Mouse (Mus musculus) intestine, embryonic 14.5 days (tissue): ENCODE results near the gene Ncf1. TPM values are rescaled to one million over a fixed set of nuclear protein-coding genes. Genes with fewer than 3 reads are reported as not detected.

Source experiments
- ATAC-seq: fragments of 200-750 bp; cut with Nextera tagmentation; replicated peaks from 2 replicates; pipeline ENCODE4 v1.8.0; 2017; ENCODE audit warnings: low read depth, moderate number of reproducible peaks, moderate TSS enrichment, moderate library complexity; ENCODE audit not compliant: low FRiP score, low TSS enrichment
- DNase-seq: peaks from one replicate; pipeline ENCODE4 v3.0.0-alpha.2; 2018; ENCODE audit warnings: low spot score
- H3K27ac ChIP-seq: fragments of 300-500 bp; sonication (generic); 2 replicates; pipeline ENCODE4 v1.5.1; 2014; ENCODE audit warnings: low read depth, mild to moderate bottlenecking, control low read depth
- H3K27me3 ChIP-seq: fragments of 300-500 bp; sonication (generic); replicated peaks from 2 replicates; pipeline ENCODE4 v1.6.1; 2014; ENCODE audit warnings: low read length, control low read depth; ENCODE audit not compliant: control insufficient read depth, insufficient read depth
- H3K36me3 ChIP-seq: fragments of 300-500 bp; sonication (generic); 2 replicates; pipeline ENCODE4 v1.6.1; 2014; ENCODE audit warnings: low read length, control low read depth; ENCODE audit not compliant: control insufficient read depth, insufficient read depth
- H3K4me1 ChIP-seq: fragments of 300-500 bp; sonication (generic); replicated peaks from 2 replicates; pipeline ENCODE4 v1.6.1; 2014; ENCODE audit warnings: low read length, control low read depth, mixed read lengths; ENCODE audit not compliant: control insufficient read depth, insufficient read depth
- H3K4me2 ChIP-seq: fragments of 300-500 bp; sonication (generic); 2 replicates; pipeline ENCODE4 v1.6.1; 2014; ENCODE audit warnings: low read length
- H3K4me3 ChIP-seq: fragments of 300-500 bp; sonication (generic); 2 replicates; pipeline ENCODE4 v1.5.1; 2014; ENCODE audit warnings: low read depth, low read length, control low read depth, mixed read lengths
- H3K9ac ChIP-seq: fragments of 300-500 bp; sonication (generic); 2 replicates; pipeline ENCODE4 v1.6.1; 2014; ENCODE audit warnings: mild to moderate bottlenecking, low read length
- H3K9me3 ChIP-seq: fragments of 300-500 bp; sonication (generic); 2 replicates; pipeline ENCODE4 v1.6.1; 2016; ENCODE audit warnings: low read length, control low read depth; ENCODE audit not compliant: control insufficient read depth
- WGBS: fragments of 180-500 bp; shearing (Covaris S2); extraction: QIAGEN DNeasy Blood & Tissue Kit; methylation state at CpG from one replicate; pipeline ENCODE4 v1.1.7; 2014; 5-methylcytosine and 5-hydroxymethylcytosine counted together
- polyA plus RNA-seq: library from polyadenylated mRNA; unstranded; fragments of >200 nt; fragmentation: Nextera tagmentation; extraction: Ambion mirVana; gene quantifications from 2 replicates; pipeline ENCODE4 v1.2.1, GENCODE M21; 2014

The Ncf1 gene
- polyA plus RNA-seq, 1 experiment from 2014 or later: 4.1 TPM

- DNase-seq (no peak), ATAC-seq (no peak)
- Histone ChIP-seq H3K9me3 (no peaks in the 10 kb centered on the region), H3K27ac (no peak overlapping the region), H3K4me3 (no peak overlapping the region), H3K36me3 (peaks cover 77% of the 10 kb centered on the region), H3K9ac (no peak overlapping the region), H3K27me3 (no peaks in the 10 kb centered on the region), H3K4me2 (no peak overlapping the region), H3K4me1 (peaks cover 22% of the 10 kb centered on the region)
- WGBS: 84% methylated on average over 28 of the region's 28 CpGs
Measured at GRCm38 (mm10) chr5:134237936-134238760, 8.7 kb upstream of the Ncf1 start.

- ATAC-seq: no peak
- H3K9ac ChIP-seq: no peak overlapping the region
- no peak overlapping the region for H3K27ac ChIP-seq
- 91% methylated on average over 11 of the region's 11 CpGs for WGBS
- no peak for DNase-seq
- peaks cover 28% of the 10 kb centered on the region for H3K4me1 ChIP-seq
- no peak overlapping the region for H3K4me2 ChIP-seq
- no peaks in the 10 kb centered on the region for H3K9me3 ChIP-seq
- peaks cover 70% of the 10 kb centered on the region for H3K36me3 ChIP-seq
- H3K4me3 ChIP-seq: no peak overlapping the region
- no peaks in the 10 kb centered on the region for H3K27me3 ChIP-seq
Measured at GRCm38 (mm10) chr5:134237508-134237907, 8.1 kb upstream of the Ncf1 start.

DNA sequence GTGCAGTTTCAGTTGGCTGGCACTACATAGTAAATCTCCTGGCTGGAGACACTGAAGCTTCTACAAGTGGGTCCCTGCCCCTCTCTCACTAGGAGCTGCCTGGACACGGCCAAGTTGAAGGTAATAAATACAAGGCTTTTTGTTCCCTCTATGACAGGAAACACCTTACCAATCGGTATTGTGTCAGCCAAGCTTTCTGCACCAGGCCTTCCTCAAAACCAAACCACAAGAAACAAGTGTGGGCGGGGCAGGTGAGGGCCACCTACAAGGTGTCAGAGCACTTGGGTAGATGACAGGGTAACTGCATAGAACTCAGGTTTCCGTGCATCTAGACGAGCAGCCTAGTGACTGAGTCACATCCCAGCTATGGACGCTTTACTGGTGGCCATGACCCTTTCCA, 7.4 kb upstream of the Ncf1 start:
- H3K36me3 ChIP-seq: peaks cover 63% of the 10 kb centered on the region
- no peak for DNase-seq
- H3K4me3 ChIP-seq: no peak overlapping the region
- no peaks in the 10 kb centered on the region for H3K9me3 ChIP-seq
- WGBS: 87% methylated on average over 6 of the region's 6 CpGs
- no peak overlapping the region for H3K9ac ChIP-seq
- no peak overlapping the region for H3K27ac ChIP-seq
- no peak for ATAC-seq
- no peaks in the 10 kb centered on the region for H3K27me3 ChIP-seq
- no peak overlapping the region for H3K4me2 ChIP-seq
- H3K4me1 ChIP-seq: peaks cover 31% of the 10 kb centered on the region

- ATAC-seq (no peak), DNase-seq (no peak)
- 82% methylated on average over 3 of the region's 3 CpGs for WGBS
- Histone ChIP-seq H3K4me1 (peaks cover 31% of the 10 kb centered on the region), H3K9me3 (no peaks in the 10 kb centered on the region), H3K36me3 (peaks cover 58% of the 10 kb centered on the region), H3K4me3 (no peak overlapping the region), H3K27me3 (no peaks in the 10 kb centered on the region), H3K4me2 (no peak overlapping the region), H3K27ac (no peak overlapping the region), H3K9ac (no peak overlapping the region)
Measured at GRCm38 (mm10) chr5:134236241-134236640, 6.8 kb upstream of the Ncf1 start.

DNA sequence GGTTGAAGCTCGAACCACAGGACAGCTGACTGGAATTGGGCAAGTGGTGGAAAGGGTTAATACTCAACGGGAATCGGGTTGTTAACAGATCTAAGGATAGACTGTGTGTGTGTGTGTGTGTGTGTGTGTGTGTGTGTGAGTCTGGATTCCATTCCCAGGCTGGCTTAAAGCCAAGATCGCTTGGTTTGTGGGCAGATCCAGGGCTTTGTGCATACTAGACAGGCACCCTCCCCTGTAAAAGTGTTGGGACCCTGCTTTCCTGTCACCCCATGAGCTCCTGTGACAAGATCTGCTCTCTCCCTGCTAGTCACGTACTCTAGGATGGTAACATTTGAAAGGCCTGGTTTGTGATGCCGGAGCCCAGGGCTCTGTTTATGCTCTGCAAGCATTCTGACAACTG, 5.7 kb upstream of the Ncf1 start:
- H3K9me3 ChIP-seq: no peaks in the 10 kb centered on the region
- no peaks in the 10 kb centered on the region for H3K27me3 ChIP-seq
- H3K27ac ChIP-seq: peak overlapping the region; percentile 54
- DNase-seq: peak; percentile 74
- 25% methylated on average over 6 of the region's 6 CpGs for WGBS
- H3K4me3 ChIP-seq: no peak overlapping the region
- H3K36me3 ChIP-seq: peaks cover 46% of the 10 kb centered on the region
- H3K4me2 ChIP-seq: no peak overlapping the region
- peaks cover 31% of the 10 kb centered on the region for H3K4me1 ChIP-seq
- peak overlapping the region; percentile 22; the same call in 1 of the 2 replicates for H3K9ac ChIP-seq
- ATAC-seq: peak; percentile 22; the same call in 1 of the 2 replicates

DNA sequence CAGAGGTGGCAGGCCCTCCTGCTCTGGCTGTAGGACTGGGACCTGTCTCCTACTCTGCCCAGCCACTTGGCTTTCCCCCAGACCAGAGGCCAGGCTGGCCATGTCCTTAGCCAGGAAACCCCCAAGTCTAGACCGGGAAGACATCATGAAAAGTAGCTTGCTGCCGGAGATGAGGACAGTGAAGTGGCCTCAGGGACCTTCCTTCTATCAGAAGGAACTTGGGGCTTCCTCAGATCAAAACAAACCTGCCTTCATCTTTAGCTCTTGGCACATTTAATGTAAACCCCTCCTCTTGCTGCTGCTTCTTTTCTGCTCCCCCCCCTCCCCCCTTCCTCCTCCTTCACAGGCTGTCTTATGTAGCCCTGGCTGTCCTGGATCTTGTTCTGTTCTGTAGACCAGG, 4.8 kb upstream of the Ncf1 start:
- Histone ChIP-seq H3K4me3 (no peak overlapping the region), H3K27me3 (no peaks in the 10 kb centered on the region), H3K4me2 (no peak overlapping the region), H3K9ac (no peak overlapping the region), H3K9me3 (no peaks in the 10 kb centered on the region), H3K27ac (peak overlapping the region; percentile 22; the same call in 1 of the 2 replicates), H3K36me3 (peaks cover 37% of the 10 kb centered on the region), H3K4me1 (peaks cover 31% of the 10 kb centered on the region)
- DNase-seq (no peak), ATAC-seq (no peak)
- WGBS: 46% methylated on average over 2 of the region's 2 CpGs

DNA sequence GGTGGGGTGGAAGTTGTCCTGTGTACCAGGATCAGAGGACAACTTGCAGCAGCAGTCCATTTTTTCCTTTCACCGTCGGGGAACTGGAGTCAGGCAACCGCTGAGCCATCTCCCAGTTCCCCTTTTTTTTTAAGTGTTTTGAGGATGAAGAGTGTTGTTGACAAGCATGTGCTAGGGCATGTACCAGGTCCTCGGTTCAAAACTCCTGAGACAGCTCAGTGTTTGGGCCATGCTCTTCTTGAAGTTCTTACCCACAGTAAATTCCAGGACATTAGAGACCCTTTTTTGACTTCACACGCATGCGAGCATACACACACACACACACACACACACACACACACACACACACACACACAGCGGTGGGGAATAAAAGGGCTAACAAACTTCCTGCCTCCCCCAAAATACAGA, 3.8 kb upstream of the Ncf1 start:
- H3K27me3 ChIP-seq: no peaks in the 10 kb centered on the region
- no peak for ATAC-seq
- no peak for DNase-seq
- WGBS: 52% methylated on average over 7 of the region's 7 CpGs
- H3K9me3 ChIP-seq: no peaks in the 10 kb centered on the region
- H3K4me3 ChIP-seq: no peak overlapping the region
- no peak overlapping the region for H3K4me2 ChIP-seq
- H3K4me1 ChIP-seq: peaks cover 31% of the 10 kb centered on the region
- no peak overlapping the region for H3K9ac ChIP-seq
- peaks cover 28% of the 10 kb centered on the region for H3K36me3 ChIP-seq
- no peak overlapping the region for H3K27ac ChIP-seq

GRCm38 (mm10) chr5:134232568-134232967, 3.1 kb upstream of the Ncf1 start:
- no peak overlapping the region for H3K4me3 ChIP-seq
- H3K9me3 ChIP-seq: no peaks in the 10 kb centered on the region
- ATAC-seq: no peak
- DNase-seq: no peak
- 27% methylated on average over 7 of the region's 7 CpGs for whole genome bisulfite sequencing
- no peak overlapping the region for H3K4me2 ChIP-seq
- H3K9ac ChIP-seq: no peak overlapping the region
- H3K27ac ChIP-seq: 0 out of 2 replicates have a peak overlapping the region, but pooled peaks have one; percentile 27
- H3K27me3 ChIP-seq: no peaks in the 10 kb centered on the region
- H3K36me3 ChIP-seq: peaks cover 21% of the 10 kb centered on the region
- H3K4me1 ChIP-seq: peaks cover 31% of the 10 kb centered on the region

DNA sequence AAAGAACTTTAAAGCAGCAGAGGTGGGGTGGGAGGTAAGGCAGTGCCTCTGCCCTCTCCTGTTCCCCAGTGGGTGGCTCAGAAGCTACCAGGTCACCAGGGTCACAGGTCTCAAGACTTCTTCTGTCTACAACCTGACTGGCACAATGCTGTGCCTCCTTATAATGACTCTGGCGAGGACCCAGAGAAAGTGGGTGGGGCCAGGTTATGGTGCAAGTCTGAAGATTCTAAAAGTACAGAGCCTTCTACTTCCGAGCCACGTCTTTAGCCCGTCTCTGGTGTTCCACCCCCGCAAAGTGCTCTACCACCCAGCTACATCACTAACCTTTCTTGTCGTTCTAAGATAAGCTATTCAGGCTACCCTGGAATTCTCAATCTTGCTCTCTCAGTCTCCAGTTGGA, 2.7 kb upstream of the Ncf1 start:
- Histone ChIP-seq H3K27ac (0 out of 2 replicates have a peak overlapping the region, but pooled peaks have one; percentile 27), H3K4me1 (peaks cover 33% of the 10 kb centered on the region), H3K4me3 (no peak overlapping the region), H3K36me3 (peaks cover 16% of the 10 kb centered on the region), H3K9me3 (no peaks in the 10 kb centered on the region), H3K4me2 (no peak overlapping the region), H3K27me3 (no peaks in the 10 kb centered on the region), H3K9ac (no peak overlapping the region)
- ATAC-seq (no peak), DNase-seq (no peak)
- 59% methylated on average over 6 of the region's 6 CpGs for WGBS
